Mouse (Mus musculus) forebrain, embryonic 13.5 days (tissue): ENCODE data around the gene Lrp5. TPM values are rescaled to one million over a fixed set of nuclear protein-coding genes. Genes with fewer than 3 reads are reported as not detected.

Experiments used
- ATAC-seq: fragments of 200-750 bp; cut with Nextera tagmentation; 2 replicates; pipeline ENCODE4 v1.8.0; 2017
- H3K27ac ChIP-seq: fragments of 300-500 bp; sonication (generic); 2 replicates; pipeline ENCODE4 v1.5.1; 2015; ENCODE audit warnings: inconsistent platforms, mild to moderate bottlenecking, moderate library complexity
- H3K27me3 ChIP-seq: fragments of 300-500 bp; sonication (generic); 2 replicates; pipeline ENCODE4 v1.6.1; 2015; ENCODE audit warnings: mild to moderate bottlenecking, inconsistent platforms
- H3K36me3 ChIP-seq: fragments of 300-500 bp; sonication (generic); 2 replicates; pipeline ENCODE4 v1.6.1; 2015; ENCODE audit warnings: mild to moderate bottlenecking, inconsistent platforms; ENCODE audit not compliant: poor library complexity, severe bottlenecking
- H3K4me1 ChIP-seq: fragments of 300-500 bp; sonication (generic); 2 replicates; pipeline ENCODE4 v1.6.1; 2015; ENCODE audit warnings: inconsistent platforms
- H3K4me2 ChIP-seq: fragments of 300-500 bp; sonication (generic); 2 replicates; pipeline ENCODE4 v1.6.1; 2015; ENCODE audit warnings: inconsistent platforms, mild to moderate bottlenecking, moderate library complexity
- H3K4me3 ChIP-seq: fragments of 300-500 bp; sonication (generic); 2 replicates; pipeline ENCODE4 v1.5.1; 2015; ENCODE audit warnings: mild to moderate bottlenecking, inconsistent platforms
- H3K9ac ChIP-seq: fragments of 300-500 bp; sonication (generic); 2 replicates; pipeline ENCODE4 v1.6.1; 2015; ENCODE audit warnings: mild to moderate bottlenecking, inconsistent platforms
- H3K9me3 ChIP-seq: fragments of 300-500 bp; sonication (generic); replicated peaks from 2 replicates; pipeline ENCODE4 v1.6.1; 2016; ENCODE audit warnings: inconsistent platforms
- WGBS: fragments of 180-500 bp; shearing (Covaris S2); methylation state at CpG from one replicate; pipeline ENCODE4 v1.1.7; 2015; 5-methylcytosine and 5-hydroxymethylcytosine counted together
- polyA plus RNA-seq: library from polyadenylated mRNA; unstranded; fragments of >200 nt; fragmentation: Nextera tagmentation; extraction: Ambion mirVana; gene quantifications from 2 replicates; pipeline ENCODE4 v1.2.1, GENCODE M21; 2015

The Lrp5 gene
- polyA plus RNA-seq, 1 experiment from 2014 or later, result 2.0 TPM

- H3K9me3 ChIP-seq, result no peaks in the 10 kb centered on the region
- no peaks in the 10 kb centered on the region for H3K4me1 ChIP-seq
- no peak overlapping the region for H3K9ac ChIP-seq
- no peak for ATAC-seq
- H3K27me3 ChIP-seq, result 0 out of 2 replicates have a peak, but pooled peaks cover 2% of the 10 kb centered on the region
- no peak overlapping the region for H3K4me3 ChIP-seq
- H3K27ac ChIP-seq, result no peak overlapping the region
- H3K36me3 ChIP-seq, result no peaks in the 10 kb centered on the region
- H3K4me2 ChIP-seq, result no peak overlapping the region
- WGBS, result 69% methylated on average over 6 of the region's 6 CpGs
Observed at GRCm38 (mm10) chr19:3692414-3693145, 6.2 kb upstream of the Lrp5 start.

- Histone ChIP-seq H3K36me3 (no peaks in the 10 kb centered on the region), H3K9ac (no peak overlapping the region), H3K9me3 (no peaks in the 10 kb centered on the region), H3K27me3 (peaks cover 8% of the 10 kb centered on the region), H3K27ac (no peak overlapping the region), H3K4me3 (no peak overlapping the region), H3K4me2 (no peak overlapping the region), H3K4me1 (peaks cover 6% of the 10 kb centered on the region)
- WGBS, result 94% methylated on average over 5 of the region's 5 CpGs
- no peak for ATAC-seq
Observed at GRCm38 (mm10) chr19:3691337-3691736, 5.0 kb upstream of the Lrp5 start.

GRCm38 (mm10) chr19:3687676-3688171 lies 1.4 kb upstream of the Lrp5 start:
- ATAC-seq, result no peak
- H3K27me3 ChIP-seq, result peaks cover 8% of the 10 kb centered on the region
- H3K4me1 ChIP-seq, result peaks cover 27% of the 10 kb centered on the region
- no peaks in the 10 kb centered on the region for H3K36me3 ChIP-seq
- H3K4me3 ChIP-seq, result no peak overlapping the region
- H3K9ac ChIP-seq, result no peak overlapping the region
- H3K9me3 ChIP-seq, result no peaks in the 10 kb centered on the region
- 18% methylated on average over 5 of the region's 5 CpGs for WGBS
- H3K4me2 ChIP-seq, result no peak overlapping the region
- H3K27ac ChIP-seq, result no peak overlapping the region

- WGBS, result 1% methylated on average over 39 of the region's 45 CpGs
- peak overlapping the region; percentile 89 for H3K4me3 ChIP-seq
- peak; percentile 23 for ATAC-seq
- no peaks in the 10 kb centered on the region for H3K36me3 ChIP-seq
- peak overlapping the region; percentile 98 for H3K4me2 ChIP-seq
- no peak overlapping the region for H3K27ac ChIP-seq
- H3K9ac ChIP-seq, result peak overlapping the region; percentile 87
- H3K27me3 ChIP-seq, result peaks cover 8% of the 10 kb centered on the region
- H3K9me3 ChIP-seq, result no peaks in the 10 kb centered on the region
- peaks cover 44% of the 10 kb centered on the region for H3K4me1 ChIP-seq
Observed at GRCm38 (mm10) chr19:3685611-3686214, 651 bp downstream of the Lrp5 start.

- no peak for ATAC-seq
- peaks cover 47% of the 10 kb centered on the region for H3K4me1 ChIP-seq
- 14% methylated on average over 11 of the region's 11 CpGs for WGBS
- H3K36me3 ChIP-seq, result no peaks in the 10 kb centered on the region
- H3K27ac ChIP-seq, result peak overlapping the region; percentile 35; the same call in 1 of the 2 replicates
- H3K4me2 ChIP-seq, result peak overlapping the region; percentile 98
- H3K9me3 ChIP-seq, result no peaks in the 10 kb centered on the region
- H3K4me3 ChIP-seq, result peak overlapping the region; percentile 89
- peaks cover 8% of the 10 kb centered on the region for H3K27me3 ChIP-seq
- H3K9ac ChIP-seq, result peak overlapping the region; percentile 87
Observed at GRCm38 (mm10) chr19:3684957-3685580, 1.3 kb downstream of the Lrp5 start.

- Histone ChIP-seq H3K27ac (peak overlapping the region; percentile 35), H3K9me3 (no peaks in the 10 kb centered on the region), H3K36me3 (no peaks in the 10 kb centered on the region), H3K4me2 (peak overlapping the region; percentile 98), H3K9ac (0 out of 2 replicates have a peak overlapping the region, but pooled peaks have one; percentile 87), H3K4me1 (peaks cover 47% of the 10 kb centered on the region), H3K27me3 (peaks cover 8% of the 10 kb centered on the region), H3K4me3 (peak overlapping the region; percentile 89; the same call in 1 of the 2 replicates)
- 6% methylated on average over 1 of the region's 1 CpGs for WGBS
- no peak for ATAC-seq
Observed at GRCm38 (mm10) chr19:3684414-3684813, 1.9 kb downstream of the Lrp5 start.

- Histone ChIP-seq H3K4me2 (no peak overlapping the region), H3K9me3 (no peaks in the 10 kb centered on the region), H3K4me1 (peaks cover 40% of the 10 kb centered on the region), H3K27ac (peak overlapping the region; percentile 37), H3K27me3 (no peaks in the 10 kb centered on the region), H3K9ac (0 out of 2 replicates have a peak overlapping the region, but pooled peaks have one; percentile 10), H3K4me3 (no peak overlapping the region), H3K36me3 (no peaks in the 10 kb centered on the region)
- 40% methylated on average over 13 of the region's 13 CpGs for WGBS
- peak; percentile 60 for ATAC-seq
Observed at GRCm38 (mm10) chr19:3681310-3681934, 4.9 kb downstream of the Lrp5 start.

- H3K27me3 ChIP-seq, result no peaks in the 10 kb centered on the region
- H3K9me3 ChIP-seq, result no peaks in the 10 kb centered on the region
- no peaks in the 10 kb centered on the region for H3K36me3 ChIP-seq
- H3K27ac ChIP-seq, result peak overlapping the region; percentile 37
- WGBS, result 90% methylated on average over 7 of the region's 7 CpGs
- H3K4me3 ChIP-seq, result no peak overlapping the region
- peaks cover 38% of the 10 kb centered on the region for H3K4me1 ChIP-seq
- H3K4me2 ChIP-seq, result no peak overlapping the region
- no peak overlapping the region; the same call in 1 of the 2 replicates for H3K9ac ChIP-seq
- ATAC-seq, result no peak
Observed at GRCm38 (mm10) chr19:3680732-3681131, 5.6 kb downstream of the Lrp5 start.

GRCm38 (mm10) chr19:3674122-3674855 lies 12.1 kb downstream of the Lrp5 start:
- Histone ChIP-seq H3K4me1 (peaks cover 7% of the 10 kb centered on the region), H3K9ac (no peak overlapping the region), H3K27ac (no peak overlapping the region), H3K9me3 (peaks cover 12% of the 10 kb centered on the region; the same call in 1 of the 2 replicates), H3K4me2 (no peak overlapping the region), H3K36me3 (peaks cover 14% of the 10 kb centered on the region), H3K4me3 (no peak overlapping the region), H3K27me3 (no peaks in the 10 kb centered on the region)
- no peak for ATAC-seq
- WGBS, result 94% methylated on average over 8 of the region's 8 CpGs

- Histone ChIP-seq H3K4me2 (no peak overlapping the region), H3K4me3 (no peak overlapping the region), H3K4me1 (peaks cover 14% of the 10 kb centered on the region), H3K9ac (no peak overlapping the region), H3K9me3 (peaks cover 12% of the 10 kb centered on the region; the same call in 1 of the 2 replicates), H3K36me3 (peaks cover 14% of the 10 kb centered on the region), H3K27ac (no peak overlapping the region), H3K27me3 (no peaks in the 10 kb centered on the region)
- WGBS, result 94% methylated on average over 2 of the region's 2 CpGs
- ATAC-seq, result no peak
Observed at GRCm38 (mm10) chr19:3673149-3673548, 13.2 kb downstream of the Lrp5 start.

GRCm38 (mm10) chr19:3669100-3669499 lies 17.3 kb downstream of the Lrp5 start:
- Histone ChIP-seq H3K27ac (no peak overlapping the region), H3K9ac (no peak overlapping the region), H3K4me2 (no peak overlapping the region), H3K4me1 (peaks cover 19% of the 10 kb centered on the region), H3K36me3 (peaks cover 14% of the 10 kb centered on the region), H3K9me3 (peaks cover 12% of the 10 kb centered on the region; the same call in 1 of the 2 replicates), H3K4me3 (no peak overlapping the region), H3K27me3 (no peaks in the 10 kb centered on the region)
- WGBS, result 55% methylated on average over 13 of the region's 13 CpGs
- no peak for ATAC-seq
